Mouse (Mus musculus): Measurements from ENCODE around the gene Nxf1.

- TF ChIP-seq POLR2A (IDR thresholded peaks at IDR 0.05; ENCODE audit: extremely low read depth, insufficient read depth, low read length): no peak
- no peak for TF ChIP-seq CTCF (IDR thresholded peaks at IDR 0.05; ENCODE audit: extremely low read depth, insufficient read depth, low read length)
Observed at GRCm38 (mm10) chr19:8715868-8716766, 40.8 kb upstream of the Nxf1 start.
